Mouse (Mus musculus): ENCODE measurements around the gene Hras.

- no peak for TF ChIP-seq CTCF (IDR thresholded peaks at IDR 0.05; ENCODE audit: insufficient read depth, low read length)
- TF ChIP-seq POLR2A (IDR thresholded peaks at IDR 0.05; ENCODE audit: borderline replicate concordance, extremely low read depth, low read depth, low read length) = no peak
These were observed 20.4 kb downstream of the Hras start for GRCm38 (mm10) chr7:141173323-141173850.
